Mouse (Mus musculus) neural tube, embryonic 10.5 days (tissue): ENCODE data around the gene Spred2.

Experiments used
- DNase-seq: peaks from one replicate; pipeline ENCODE4 v3.0.0-alpha.2; 2017; ENCODE audit warnings: low spot score; ENCODE audit errors: extremely low spot score

The Spred2 gene

GRCm38 (mm10) chr11:19952963-19953362 is 28.8 kb downstream of the Spred2 start:
- no peak for DNase-seq

GRCm38 (mm10) chr11:19953919-19954318 is 29.7 kb downstream of the Spred2 start:
- DNase-seq, result no peak

GRCm38 (mm10) chr11:19955069-19955468 is 30.9 kb downstream of the Spred2 start:
- DNase-seq, result no peak

GRCm38 (mm10) chr11:19955701-19956100 is 31.5 kb downstream of the Spred2 start:
- no peak for DNase-seq

- no peak for DNase-seq
Observed at GRCm38 (mm10) chr11:19959006-19959405, 34.8 kb downstream of the Spred2 start.

GRCm38 (mm10) chr11:19959897-19960296 is 35.7 kb downstream of the Spred2 start:
- DNase-seq, result no peak

- DNase-seq, result no peak
Observed at GRCm38 (mm10) chr11:19960541-19960940, 36.4 kb downstream of the Spred2 start.

GRCm38 (mm10) chr11:19961088-19961487 is 36.9 kb downstream of the Spred2 start:
- DNase-seq, result no peak

- DNase-seq, result no peak
Observed at GRCm38 (mm10) chr11:19961766-19962365, 37.7 kb downstream of the Spred2 start.

- no peak for DNase-seq
Observed at GRCm38 (mm10) chr11:19962796-19963195, 38.6 kb downstream of the Spred2 start.

GRCm38 (mm10) chr11:19963717-19964141 is 39.6 kb downstream of the Spred2 start:
- no peak for DNase-seq

- DNase-seq, result no peak
Observed at GRCm38 (mm10) chr11:19964333-19964732, 40.2 kb downstream of the Spred2 start.

- no peak for DNase-seq
Observed at GRCm38 (mm10) chr11:19965037-19965611, 40.9 kb downstream of the Spred2 start.

- no peak for DNase-seq
Observed at GRCm38 (mm10) chr11:19965664-19966063, 41.5 kb downstream of the Spred2 start.

- DNase-seq, result no peak
Observed at GRCm38 (mm10) chr11:19966294-19966693, 42.1 kb downstream of the Spred2 start.

GRCm38 (mm10) chr11:19969584-19969983 is 45.4 kb downstream of the Spred2 start:
- DNase-seq, result no peak

- no peak for DNase-seq
Observed at GRCm38 (mm10) chr11:19971954-19972750, 48.0 kb downstream of the Spred2 start.

GRCm38 (mm10) chr11:19973032-19973790 is 49.0 kb downstream of the Spred2 start:
- DNase-seq, result no peak

GRCm38 (mm10) chr11:19976032-19976431 is 51.9 kb downstream of the Spred2 start:
- DNase-seq, result no peak

- DNase-seq, result peak; percentile 9
Observed at GRCm38 (mm10) chr11:19977687-19978086, 53.5 kb downstream of the Spred2 start.

GRCm38 (mm10) chr11:19979338-19979737 is 55.2 kb downstream of the Spred2 start:
- DNase-seq, result peak; percentile 12

GRCm38 (mm10) chr11:19982113-19982512 is 57.9 kb downstream of the Spred2 start:
- DNase-seq, result no peak
